Mouse (Mus musculus) large intestine, adult 2 months (tissue): Measurements from ENCODE around the gene Ms4a10. TPM values are rescaled to one million over a fixed set of nuclear protein-coding genes. Genes with fewer than 3 reads are reported as not detected.

Experiments
- DNase-seq: peaks from one replicate; pipeline ENCODE4 v3.0.0-alpha.2; 2012; ENCODE audit warnings: low read depth, low spot score
- WGBS: fragments of 180-500 bp; shearing (Covaris S2); methylation state at CpG from one replicate; pipeline ENCODE4 v1.1.7; 2018; 5-methylcytosine and 5-hydroxymethylcytosine counted together
- polyA plus RNA-seq: library from polyadenylated mRNA; depleted of rRNA; stranded (reverse); fragments of >200 nt; gene quantifications from 2 replicates; pipeline ENCODE4 v1.2.3, GENCODE M21; 2012; rRNA removed

Gene Ms4a10
- polyA plus RNA-seq, result 67.1 and 273 TPM in 2 replicates

DNA sequence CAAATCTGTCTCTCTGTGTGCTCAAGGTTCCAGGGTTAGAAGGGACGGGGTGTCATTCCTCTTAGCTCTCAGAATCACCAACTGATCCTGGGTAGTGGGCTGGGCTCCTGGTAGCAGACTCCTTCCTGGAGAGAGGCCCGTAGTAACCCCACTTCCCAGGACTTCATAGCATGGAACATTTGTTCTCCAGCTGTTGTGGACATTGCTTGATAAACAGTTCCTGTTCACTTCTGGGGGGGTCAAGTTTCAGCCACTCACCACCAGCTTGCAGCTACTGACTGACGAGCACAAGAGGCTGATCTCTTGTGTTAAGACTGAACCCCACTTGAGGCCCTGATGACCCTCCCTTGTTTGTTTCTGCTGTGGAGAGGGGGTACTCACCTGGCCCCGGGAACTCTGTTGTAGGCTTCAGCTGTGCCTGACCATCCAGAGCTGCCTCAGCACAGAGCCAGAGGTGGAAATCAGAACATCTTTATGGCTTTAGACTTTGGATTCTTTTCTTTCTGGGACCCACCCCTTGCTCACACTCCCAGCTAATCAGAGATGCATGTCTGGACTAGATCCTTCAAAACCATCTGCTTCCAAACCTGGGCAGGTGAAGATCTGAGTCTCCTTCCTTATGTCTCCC lies at the start of gene Ms4a10:
Gene Ms4a10 (minus strand): TSS at position 433 of the 628 bp plus-strand sequence.
- no peak for DNase-seq
- WGBS, result 19% methylated on average over 4 of the region's 4 CpGs

DNA sequence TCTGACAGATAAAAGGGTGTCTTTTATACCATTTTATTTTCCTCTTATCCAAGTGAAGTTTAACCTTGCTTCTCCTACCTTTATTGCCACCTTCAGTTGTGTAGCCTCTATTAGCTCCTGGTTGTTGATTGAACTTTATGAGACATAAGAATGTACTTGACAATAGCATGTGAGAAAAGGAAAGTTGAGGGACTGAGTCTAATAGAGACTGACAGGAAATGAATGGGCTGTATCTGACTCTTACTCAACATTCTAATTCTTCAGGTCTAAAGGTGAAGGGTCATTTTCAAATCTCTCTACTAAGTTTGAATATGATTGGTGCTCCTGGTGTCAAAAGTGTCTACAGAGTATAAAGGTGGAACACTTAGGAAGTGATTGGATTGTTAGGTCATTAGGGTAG lies 47.9 kb upstream of the Ms4a10 start:
- DNase-seq, result no peak

DNA sequence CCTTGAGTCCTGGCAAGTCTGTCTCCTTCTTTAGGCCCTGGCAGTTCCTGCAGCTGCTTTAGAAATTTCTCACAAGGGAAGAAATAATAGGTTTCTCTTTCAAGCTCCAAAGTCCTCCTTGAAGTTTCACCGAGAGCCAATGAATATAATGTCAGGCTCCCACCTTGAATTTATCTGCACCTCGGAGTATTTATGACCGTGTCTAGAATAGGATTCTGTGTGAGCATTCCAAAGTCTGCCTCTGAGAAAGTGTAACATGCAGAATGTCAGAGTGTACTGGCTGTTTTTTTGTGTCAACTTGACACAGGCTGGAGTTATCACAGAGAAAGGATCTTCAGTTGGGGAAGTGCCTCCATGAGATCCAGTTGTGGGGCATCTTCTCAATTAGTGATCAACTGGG lies 43.4 kb upstream of the Ms4a10 start, which contains the start of gene Ms4a18:
Gene Ms4a18 (minus strand): TSS at position 141 of the 400 bp plus-strand sequence.
- no peak for DNase-seq
- WGBS, result 21% methylated on average over 3 of the region's 3 CpGs

DNA sequence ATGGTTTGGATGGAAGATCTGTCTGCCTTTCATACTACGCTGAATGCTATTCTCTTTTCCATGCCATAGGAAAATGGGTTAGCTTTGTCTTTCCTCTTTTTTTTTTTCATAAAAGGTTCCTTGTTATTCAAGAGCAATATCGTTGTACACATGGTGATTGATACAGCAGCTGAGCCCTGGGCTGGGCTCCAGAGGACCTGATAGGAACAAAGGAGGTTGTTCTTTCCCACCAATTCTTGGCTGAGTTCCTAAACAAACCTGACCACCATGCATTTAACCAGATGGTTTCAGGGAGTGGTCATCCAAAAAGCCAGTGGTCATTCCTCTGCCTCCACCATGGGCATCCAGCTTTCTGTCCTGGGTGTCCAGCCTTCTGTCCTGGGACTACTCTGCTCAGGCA lies 42.8 kb upstream of the Ms4a10 start:
- DNase-seq, result no peak
- WGBS, result 27% methylated on average over 2 of the region's 2 CpGs

DNA sequence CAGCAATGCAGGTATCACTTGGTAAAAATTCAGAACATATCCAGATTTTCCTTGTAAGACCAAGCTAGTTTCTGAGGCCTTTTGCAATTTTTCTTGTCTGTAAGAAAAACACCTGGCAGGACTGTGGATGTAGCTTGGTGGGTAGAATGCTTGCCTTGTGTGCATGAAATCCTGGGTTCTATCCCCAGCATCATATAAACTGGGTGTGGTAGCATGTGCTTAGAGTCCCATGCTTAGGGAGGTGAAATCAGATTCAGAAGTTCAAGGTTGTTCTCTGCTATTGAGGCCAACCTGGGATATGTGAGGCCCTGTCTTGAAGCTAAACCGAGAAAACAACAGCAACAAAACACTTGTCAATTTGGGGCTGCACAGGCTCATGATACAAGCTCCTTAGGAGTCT lies 41.5 kb upstream of the Ms4a10 start:
- DNase-seq, result no peak
- 36% methylated on average over 1 of the region's 1 CpGs for WGBS

DNA sequence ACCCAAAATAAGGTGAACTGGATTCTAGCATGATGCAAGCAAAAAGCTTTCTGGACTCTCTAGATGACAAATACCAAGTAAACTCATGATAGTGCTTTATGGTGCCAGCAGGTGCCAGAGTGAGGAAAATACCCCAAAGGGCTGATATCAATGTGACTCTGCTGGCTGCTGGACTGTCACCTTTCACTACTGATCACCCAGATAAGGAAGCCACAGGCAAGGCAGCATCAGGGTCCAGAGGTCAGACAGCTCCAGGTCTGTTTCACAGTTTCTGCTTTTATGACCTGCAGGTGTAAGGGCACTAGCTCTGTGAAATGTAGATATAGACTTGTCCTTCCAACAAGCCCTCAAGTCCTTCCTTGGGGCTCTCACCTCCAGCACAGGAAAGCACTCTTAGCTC lies 41.0 kb upstream of the Ms4a10 start:
- DNase-seq, result peak; percentile 37

DNA sequence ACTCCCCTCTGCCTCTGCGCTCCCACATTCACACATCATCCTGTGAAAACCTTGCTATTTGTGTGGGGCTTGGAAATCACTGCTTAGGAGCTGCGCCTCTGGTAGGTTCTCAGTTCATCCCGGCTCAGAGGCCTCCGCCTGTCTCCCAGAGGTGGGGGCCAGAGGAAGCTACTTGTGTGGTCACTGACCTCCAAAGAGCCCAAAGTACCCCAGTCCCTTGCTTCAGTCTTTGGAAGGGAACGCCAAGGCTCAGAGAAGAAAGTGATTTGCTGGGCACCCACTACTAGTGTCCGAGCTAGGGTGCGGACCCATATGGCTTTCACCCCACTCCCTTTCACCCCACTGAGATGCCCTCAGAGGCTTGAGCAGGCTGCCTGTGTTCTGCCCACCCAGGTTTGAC lies 18.7 kb upstream of the Ms4a10 start, which contains the start of gene Ms4a15:
Gene Ms4a15 (minus strand): TSS at position 101 of the 400 bp plus-strand sequence.
- WGBS, result 89% methylated on average over 7 of the region's 7 CpGs
- DNase-seq, result no peak

DNA sequence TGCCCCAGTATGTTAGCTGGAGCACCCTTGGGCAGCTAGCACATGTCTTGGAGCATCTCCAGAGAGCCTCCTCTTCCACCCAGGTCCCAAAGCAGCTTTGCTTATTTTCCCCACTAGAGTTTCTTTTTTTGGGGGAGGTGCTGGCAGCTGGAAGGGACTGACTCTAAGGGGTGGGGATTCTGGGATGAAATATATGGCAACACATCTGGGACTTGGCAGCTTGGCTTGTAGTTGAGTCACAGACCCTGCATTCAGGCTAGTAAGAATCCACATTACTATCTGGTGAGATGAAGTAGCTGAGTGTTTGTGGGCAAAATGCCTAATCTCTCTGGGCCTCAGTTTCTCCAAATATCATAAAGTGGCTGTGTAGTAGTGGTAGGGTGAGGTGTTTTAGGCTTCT lies 17.4 kb upstream of the Ms4a10 start:
- no peak for DNase-seq

DNA sequence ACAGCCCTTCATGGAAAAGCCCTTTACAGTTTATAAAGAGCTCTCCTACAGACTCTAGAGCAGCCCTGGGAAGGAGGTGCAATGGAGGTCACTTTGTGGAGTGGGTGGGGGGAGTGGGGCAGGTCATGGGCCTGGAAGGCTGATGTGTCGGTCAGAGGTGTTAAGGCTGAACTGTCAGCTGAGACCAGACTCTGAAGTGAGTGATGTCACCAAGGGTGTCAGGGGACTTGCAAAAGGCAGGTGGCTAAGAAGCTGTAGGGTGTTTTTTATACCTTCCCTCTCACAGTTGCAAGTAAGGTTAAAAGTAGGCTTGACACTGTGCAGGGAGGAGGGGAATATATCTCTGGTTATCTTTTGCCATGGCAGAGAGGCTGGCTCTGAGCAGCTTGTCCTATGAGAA lies 16.3 kb upstream of the Ms4a10 start:
- 76% methylated on average over 1 of the region's 1 CpGs for WGBS
- no peak for DNase-seq

DNA sequence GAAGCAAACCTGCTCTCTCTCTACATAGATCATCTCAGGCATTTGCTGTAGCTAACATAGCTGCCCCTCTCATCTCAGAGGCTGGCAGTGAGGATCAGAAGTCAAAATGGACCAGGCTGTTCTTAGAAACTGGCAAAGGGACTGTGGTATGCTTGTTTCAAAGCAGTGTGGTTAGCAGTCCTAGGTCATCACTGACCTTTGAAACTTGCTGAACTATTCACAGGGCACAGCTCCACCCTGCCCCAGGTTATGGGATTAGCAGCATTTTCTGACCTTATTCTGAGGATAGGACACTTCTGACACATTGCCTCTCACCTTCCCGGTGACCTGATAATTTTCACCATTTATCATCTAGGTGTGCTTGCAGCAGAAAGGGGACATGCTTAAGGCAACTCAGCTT lies 14.1 kb upstream of the Ms4a10 start:
- DNase-seq, result no peak
- WGBS, result 71% methylated on average over 1 of the region's 1 CpGs

DNA sequence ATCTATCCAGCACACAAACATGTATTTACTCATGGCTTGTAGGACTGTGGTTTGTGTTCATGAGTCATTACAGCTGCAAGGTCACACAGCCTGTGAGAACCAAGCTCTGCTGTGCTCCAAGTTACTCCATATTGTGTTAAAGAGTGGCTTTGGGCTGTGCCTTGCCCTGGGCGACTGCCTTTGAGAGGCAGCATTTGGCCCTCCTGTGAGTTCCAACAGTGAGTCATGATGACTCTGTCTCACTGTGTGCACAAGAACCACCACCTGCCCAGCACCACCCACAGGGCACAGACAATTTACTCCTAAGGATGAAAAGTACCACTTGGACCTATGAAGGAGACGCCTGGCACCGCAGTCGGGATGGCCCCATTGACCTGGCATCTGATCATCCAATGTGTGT lies 11.4 kb upstream of the Ms4a10 start:
- 84% methylated on average over 4 of the region's 4 CpGs for WGBS
- DNase-seq, result no peak

DNA sequence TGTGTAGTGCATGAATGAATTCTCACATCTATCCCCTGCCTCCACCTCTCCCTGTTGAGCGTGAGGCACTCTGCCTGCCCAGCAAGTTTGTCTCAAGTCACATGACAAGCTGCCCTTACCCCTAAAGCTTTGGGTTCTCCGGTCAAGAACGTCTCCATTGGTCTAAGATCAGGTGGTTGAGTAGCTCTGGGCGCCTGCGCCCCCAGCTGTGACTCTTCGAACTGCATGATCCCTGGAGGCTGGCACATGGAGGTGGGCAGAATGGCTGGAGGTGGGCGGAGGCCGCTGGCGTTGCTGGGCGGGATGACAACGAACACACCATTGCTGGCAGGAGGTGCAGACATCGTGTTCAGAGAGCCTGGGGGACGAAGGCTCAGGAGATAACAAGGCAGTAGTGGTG lies 10.1 kb upstream of the Ms4a10 start:
- DNase-seq, result no peak
- WGBS, result 89% methylated on average over 13 of the region's 13 CpGs

DNA sequence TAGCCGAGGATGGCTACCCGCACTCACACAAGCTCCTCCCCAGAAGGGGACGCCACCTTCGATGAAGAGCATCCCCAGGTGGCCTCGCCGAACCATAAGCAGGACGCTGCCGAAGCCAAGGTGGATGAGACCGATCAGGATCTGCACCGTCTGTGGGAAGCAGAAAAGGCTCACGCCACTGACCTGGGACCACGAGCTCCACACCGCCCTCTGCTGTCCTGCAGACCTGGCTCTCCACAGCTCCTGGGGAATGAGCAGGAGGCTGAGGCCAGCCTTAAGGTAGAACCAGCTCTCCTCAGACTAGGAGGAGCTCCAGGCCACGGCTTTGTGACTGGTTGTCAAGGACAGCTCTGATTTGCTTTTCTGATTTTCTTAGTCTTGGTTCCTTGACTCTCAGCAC lies 8.7 kb upstream of the Ms4a10 start:
- DNase-seq, result no peak
- 23% methylated on average over 14 of the region's 14 CpGs for WGBS

DNA sequence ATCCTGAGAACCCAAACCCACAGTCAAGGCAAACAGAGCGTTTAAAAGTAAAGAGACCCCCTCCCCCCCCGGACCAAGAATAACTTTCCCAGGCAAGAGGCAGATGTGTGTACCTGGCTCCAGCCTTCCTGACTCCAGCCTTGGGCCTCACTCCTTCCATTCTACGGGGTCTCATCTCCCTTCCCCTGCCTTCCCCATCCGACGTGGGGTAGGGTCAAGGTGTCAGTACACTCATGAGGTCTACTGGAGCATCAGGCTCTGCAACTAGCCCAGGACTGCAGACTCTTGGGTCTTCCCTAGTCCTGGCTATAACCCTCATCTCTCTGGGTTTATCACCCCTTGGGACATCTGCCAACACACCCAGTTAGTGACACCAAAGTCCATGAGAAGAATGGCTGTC lies 5.7 kb upstream of the Ms4a10 start:
- DNase-seq, result no peak
- 70% methylated on average over 5 of the region's 5 CpGs for WGBS

DNA sequence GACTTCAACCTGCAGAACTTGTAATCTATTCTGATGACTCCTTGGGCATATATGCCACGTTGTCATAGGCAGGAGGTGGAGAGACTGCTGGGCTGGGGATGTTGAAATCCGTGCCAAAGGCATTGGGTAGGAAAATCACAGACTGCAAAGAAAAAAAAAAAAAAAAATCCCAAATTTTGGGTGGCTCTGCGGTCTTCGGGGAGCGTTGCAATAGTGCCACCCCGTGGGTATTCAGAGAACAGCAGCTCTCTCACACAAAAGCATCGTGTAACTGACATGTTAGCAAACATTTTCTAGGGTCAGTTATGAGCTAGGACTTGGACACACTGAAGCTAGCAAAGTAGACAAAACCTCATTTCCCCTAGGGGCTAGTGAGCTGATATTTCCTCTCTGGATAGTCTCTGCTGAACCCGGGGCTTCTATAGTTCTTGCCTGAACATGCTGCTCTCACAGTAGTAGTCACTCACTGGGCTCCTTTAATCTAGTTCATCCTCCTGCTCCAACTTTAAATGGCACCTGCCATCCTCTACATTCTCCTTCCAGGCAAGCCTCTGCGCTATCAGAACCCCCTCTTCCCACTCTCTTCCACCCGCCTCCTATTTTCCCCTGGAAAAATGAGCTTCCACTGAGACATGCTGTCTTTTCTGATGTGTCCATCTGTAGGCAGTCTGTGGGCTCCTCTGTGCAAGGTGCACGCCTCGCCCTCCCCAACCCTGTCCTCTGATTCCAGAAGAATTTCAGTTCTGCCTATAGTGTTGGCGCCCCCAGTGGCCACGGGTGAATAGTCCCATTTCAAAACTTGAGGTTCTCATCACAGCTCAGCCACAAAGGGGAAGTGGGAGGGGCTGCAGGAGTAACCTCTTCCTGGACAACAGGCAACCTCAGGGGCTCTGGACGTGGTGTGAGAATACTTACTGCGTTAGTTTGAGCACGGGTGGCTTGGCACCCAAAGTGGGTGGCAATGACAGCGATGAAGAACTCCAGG lies 5.0 kb upstream of the Ms4a10 start:
- DNase-seq, result no peak
- WGBS, result 12% methylated on average over 18 of the region's 18 CpGs

DNA sequence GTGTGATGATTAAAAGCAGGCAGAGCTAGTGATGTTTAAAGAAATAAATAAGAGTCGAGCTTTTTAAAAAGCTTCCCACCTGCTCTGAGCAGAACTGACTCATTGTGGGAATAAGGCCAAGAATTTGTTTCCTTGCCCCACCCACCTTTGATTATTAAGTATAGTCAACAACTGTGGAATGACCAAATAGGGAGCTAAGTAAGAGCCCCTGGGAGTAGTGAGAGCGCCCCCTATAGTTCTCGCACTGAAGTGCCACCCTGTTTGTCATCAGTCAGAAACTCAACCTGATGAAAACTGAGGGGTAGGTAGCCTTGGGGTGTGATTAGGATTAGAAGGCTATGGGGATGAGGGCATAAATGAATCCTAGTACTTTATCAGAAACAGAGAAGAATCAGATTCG lies 1.8 kb upstream of the Ms4a10 start:
- whole genome bisulfite sequencing, result 38% methylated on average over 4 of the region's 4 CpGs
- DNase-seq, result no peak

DNA sequence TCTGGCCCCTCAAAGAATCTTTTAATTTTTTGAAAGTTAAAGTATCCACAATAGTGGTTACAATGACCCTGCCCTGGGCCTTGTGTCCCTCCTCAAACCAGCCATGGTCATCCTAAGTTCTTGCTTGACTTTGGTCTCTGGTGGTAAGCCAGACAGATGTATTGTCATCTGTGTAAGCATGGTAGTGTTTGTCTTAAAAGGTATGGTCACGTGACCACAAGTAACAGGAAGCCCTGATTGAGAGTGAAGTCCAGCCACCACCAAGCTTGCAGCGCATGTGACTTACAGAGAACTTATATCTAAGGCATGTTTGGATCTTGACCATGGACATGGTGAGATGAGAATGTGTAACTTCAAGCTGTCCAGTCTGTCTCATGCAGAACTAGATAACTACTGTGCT lies 717 bp upstream of the Ms4a10 start:
- no peak for DNase-seq
- 44% methylated on average over 2 of the region's 2 CpGs for WGBS

DNA sequence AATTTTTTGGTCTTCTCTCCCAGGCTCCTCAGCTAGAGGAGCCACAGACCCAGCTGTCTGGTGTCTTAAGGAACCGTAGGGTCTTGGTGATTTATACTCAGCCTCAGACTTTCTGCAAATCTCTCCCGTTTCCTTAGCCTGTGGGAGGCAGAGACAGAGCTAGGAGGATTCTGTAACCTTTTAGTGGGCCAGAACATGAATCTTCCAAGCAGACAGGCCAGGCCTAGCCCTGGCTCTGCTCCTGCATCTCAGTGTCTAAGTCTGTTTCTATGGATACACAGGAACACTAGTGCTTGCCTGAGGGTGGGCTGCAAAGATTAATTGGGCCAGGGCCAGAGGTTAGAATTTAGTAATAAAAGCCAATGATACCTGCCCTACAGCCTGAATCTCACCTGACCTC lies 1.3 kb downstream of the Ms4a10 start:
- DNase-seq, result no peak
- WGBS, result 73% methylated on average over 2 of the region's 2 CpGs

DNA sequence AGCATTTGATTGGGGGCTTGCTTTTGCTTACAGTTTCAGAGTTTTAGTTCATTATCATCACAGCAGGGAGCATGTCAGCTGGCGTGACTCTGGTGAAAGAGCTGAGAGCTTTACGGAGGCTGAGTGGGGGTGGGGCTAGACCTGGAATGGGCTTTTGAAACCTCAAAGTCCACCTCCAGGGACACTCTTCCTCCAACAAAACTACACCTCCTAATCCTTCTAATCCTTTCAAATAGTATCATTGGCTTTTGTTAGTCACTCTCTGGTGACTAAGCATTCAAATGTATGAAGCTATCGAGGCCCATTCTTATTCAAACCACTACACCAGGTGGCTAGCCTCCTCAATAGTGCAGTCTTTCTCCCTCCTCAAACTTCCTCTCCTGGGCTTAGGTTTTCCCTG lies 1.8 kb downstream of the Ms4a10 start:
- WGBS, result 78% methylated on average over 3 of the region's 3 CpGs
- no peak for DNase-seq

DNA sequence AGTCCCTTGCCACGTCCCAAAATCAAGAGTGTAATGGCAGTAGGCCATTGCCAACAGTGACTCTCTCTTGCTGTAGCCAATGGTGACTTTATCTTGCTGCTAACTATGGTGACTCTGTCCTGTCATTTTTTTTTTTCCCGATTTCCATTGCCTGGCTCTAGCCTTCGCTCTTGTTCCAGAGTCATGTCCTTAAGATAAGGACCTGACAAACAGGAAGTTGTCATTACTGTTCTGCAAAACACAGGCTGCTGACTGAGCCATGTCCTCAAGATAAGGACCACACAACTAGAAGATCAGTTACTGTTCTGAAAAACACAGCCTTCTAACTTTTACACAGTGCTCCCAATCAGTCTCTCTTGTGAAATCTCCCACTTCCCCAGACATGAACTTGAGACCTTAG lies 4.0 kb downstream of the Ms4a10 start:
- no peak for DNase-seq
- 57% methylated on average over 3 of the region's 3 CpGs for WGBS

DNA sequence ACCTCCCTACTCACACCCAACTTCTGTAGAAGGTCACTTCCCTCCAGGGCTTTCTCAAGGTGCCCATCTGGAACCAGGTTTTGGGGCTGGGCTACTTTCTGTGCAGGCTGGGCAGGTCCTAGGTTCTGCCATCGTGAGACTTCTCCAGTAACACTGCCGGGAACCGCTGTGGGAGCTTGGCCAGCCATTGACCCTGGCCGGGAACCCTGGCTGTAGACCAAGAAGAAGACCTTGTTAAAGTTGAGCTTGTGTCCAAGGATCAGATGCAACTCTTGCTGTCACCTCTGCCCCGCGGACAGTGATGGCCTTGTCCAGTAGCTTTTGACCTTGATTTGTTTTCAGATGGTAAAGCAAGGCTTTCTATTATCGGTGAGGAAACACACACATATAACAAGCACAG lies 5.9 kb downstream of the Ms4a10 start:
- 84% methylated on average over 7 of the region's 7 CpGs for WGBS
- no peak for DNase-seq
